Mouse (Mus musculus): ENCODE data around the gene Prmt8. TPM values are rescaled to one million over a fixed set of nuclear protein-coding genes. Genes with fewer than 3 reads are reported as not detected.

Prmt8 gene
- 1.3 and 1.7 TPM in 2 replicates for polyA plus RNA-seq (2014; fragmentation: Nextera tagmentation; extraction: Ambion mirVana)

DNA sequence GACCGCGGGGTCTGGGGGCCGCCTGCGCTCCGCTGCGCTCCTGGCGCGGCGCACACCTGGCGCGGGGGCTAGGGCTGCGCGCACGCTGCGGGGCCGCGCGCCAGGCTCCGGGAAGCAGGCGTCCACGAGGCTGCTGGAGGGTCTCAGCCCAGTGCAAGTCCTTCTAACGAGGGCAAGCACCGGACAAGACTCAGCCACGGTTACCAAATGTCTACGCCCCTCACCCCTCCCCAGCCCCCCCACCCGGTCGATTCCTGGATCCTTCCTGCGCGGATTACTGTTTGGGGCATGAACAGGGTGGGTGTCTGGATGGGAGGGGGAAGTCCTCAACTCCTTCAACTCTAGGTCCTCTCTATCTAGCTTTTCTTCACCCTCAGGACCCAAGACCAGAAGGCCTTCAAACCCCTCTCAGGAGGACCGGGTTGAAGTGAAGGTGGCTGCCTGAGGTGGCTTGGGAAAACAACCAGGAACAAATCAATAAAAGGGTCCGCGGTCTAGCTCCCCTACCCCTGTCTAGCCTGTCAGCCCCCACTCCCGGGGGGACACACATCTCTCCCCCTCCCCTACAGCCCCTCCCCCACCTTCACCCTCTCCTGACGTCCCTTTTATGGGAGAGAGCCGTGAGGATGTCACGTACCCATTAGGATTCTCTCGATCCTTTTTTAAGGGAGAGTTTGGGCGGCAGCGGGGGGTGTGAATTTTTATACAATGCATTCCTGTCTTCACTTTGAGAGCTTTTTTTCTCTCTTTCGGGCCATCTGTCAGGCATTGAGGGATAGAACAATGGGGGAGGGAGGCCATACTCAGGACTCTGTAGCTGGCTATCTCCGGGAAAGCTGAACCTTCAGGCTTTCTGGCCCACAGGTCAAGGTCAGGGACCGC, at the start of gene Prmt8:
Gene Prmt8, minus strand, starts transcription at position 198 of the 882 bp plus-strand sequence.
- H3K27ac ChIP-seq (replicated peaks; ENCODE audit: low read depth, low read length) = no peak within 1 kb of the TSS
- ATAC-seq (ENCODE audit: low read depth) (no peak), DNase-seq (ENCODE audit: low spot score) (no peak)
- H3K4me3 ChIP-seq (ENCODE audit: low read depth, low read length) = peak within 1 kb of the TSS; percentile 49
- no peaks in the 10 kb centered on the region for H3K36me3 ChIP-seq (ENCODE audit: control insufficient read depth, insufficient read depth, low read length)
- H3K27me3 ChIP-seq (replicated peaks; ENCODE audit: control insufficient read depth, insufficient read depth, low read length) = peaks cover 81% of the 10 kb centered on the region
- no peaks in the 10 kb centered on the region for H3K9me3 ChIP-seq (ENCODE audit: control insufficient read depth, low read length)
- peak within 1 kb of the TSS; percentile 95 for H3K4me2 ChIP-seq (ENCODE audit: low read depth, low read length)
- peaks cover 17% of the 10 kb centered on the region for H3K4me1 ChIP-seq (ENCODE audit: control insufficient read depth, insufficient read depth, low read length)
- peak within 1 kb of the TSS; percentile 28; the same call in 1 of the 2 replicates for H3K9ac ChIP-seq (ENCODE audit: low read depth, low read length)
- WGBS = under 1% methylated on average over 19 of the region's 42 CpGs

DNA sequence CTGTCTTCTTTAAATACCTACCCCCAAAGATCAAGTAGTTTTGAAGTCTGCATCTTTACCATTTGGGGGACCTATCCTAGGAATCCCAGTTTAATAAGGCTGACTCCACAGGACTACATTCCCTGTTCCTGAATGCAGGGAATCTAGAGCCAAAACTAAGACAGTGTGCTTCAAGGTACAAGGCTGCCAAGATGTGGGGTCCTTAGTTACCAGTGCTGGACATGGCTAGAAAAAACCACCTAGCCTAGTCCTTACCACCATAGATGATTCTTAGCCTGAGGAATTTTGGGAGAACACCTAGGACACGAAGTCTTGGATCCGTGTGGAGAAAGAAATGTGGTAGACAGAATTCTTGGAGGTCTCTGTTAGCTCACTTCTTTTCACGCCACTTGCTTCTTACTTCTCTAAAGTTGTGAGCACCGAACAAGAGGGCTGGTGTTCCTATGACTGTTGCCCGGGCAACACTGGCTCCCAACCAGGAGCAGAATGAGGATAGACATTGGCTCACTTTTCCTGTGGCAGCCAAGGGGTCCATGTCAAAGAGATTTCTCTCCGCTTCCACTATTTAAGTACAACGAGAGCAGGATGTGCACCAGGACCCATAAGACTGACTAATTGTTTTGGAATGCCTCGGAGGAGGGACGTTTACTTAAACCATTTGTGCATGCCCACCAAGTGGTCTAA, 33.9 kb upstream of the Prmt8 start:
- no peaks in the 10 kb centered on the region for H3K27me3 ChIP-seq (replicated peaks; ENCODE audit: control insufficient read depth, insufficient read depth, low read length)
- H3K4me3 ChIP-seq (ENCODE audit: low read depth, low read length) = no peak overlapping the region
- ATAC-seq (ENCODE audit: low read depth) = no peak
- no peaks in the 10 kb centered on the region for H3K9me3 ChIP-seq (ENCODE audit: control insufficient read depth, low read length)
- no peaks in the 10 kb centered on the region for H3K4me1 ChIP-seq (ENCODE audit: control insufficient read depth, insufficient read depth, low read length)
- no peak overlapping the region for H3K9ac ChIP-seq (ENCODE audit: low read depth, low read length)
- DNase-seq (ENCODE audit: low spot score) = peak; percentile 51
- 53% methylated on average over 9 of the region's 9 CpGs for WGBS
- no peak overlapping the region for H3K27ac ChIP-seq (replicated peaks; ENCODE audit: low read depth, low read length)
- H3K4me2 ChIP-seq (ENCODE audit: low read depth, low read length) = no peak overlapping the region
- H3K36me3 ChIP-seq (ENCODE audit: control insufficient read depth, insufficient read depth, low read length) = no peaks in the 10 kb centered on the region

GRCm38 (mm10) chr6:127802211-127802610, 32.9 kb upstream of the Prmt8 start:
- no peaks in the 10 kb centered on the region for H3K9me3 ChIP-seq (ENCODE audit: control insufficient read depth, low read length)
- H3K4me3 ChIP-seq (ENCODE audit: low read depth, low read length) = no peak overlapping the region
- H3K36me3 ChIP-seq (ENCODE audit: control insufficient read depth, insufficient read depth, low read length) = no peaks in the 10 kb centered on the region
- H3K9ac ChIP-seq (ENCODE audit: low read depth, low read length) = no peak overlapping the region
- 67% methylated on average over 11 of the region's 12 CpGs for WGBS
- H3K27me3 ChIP-seq (replicated peaks; ENCODE audit: control insufficient read depth, insufficient read depth, low read length) = no peaks in the 10 kb centered on the region
- H3K4me1 ChIP-seq (ENCODE audit: control insufficient read depth, insufficient read depth, low read length) = no peaks in the 10 kb centered on the region
- no peak overlapping the region for H3K27ac ChIP-seq (replicated peaks; ENCODE audit: low read depth, low read length)
- ATAC-seq (ENCODE audit: low read depth) (no peak), DNase-seq (ENCODE audit: low spot score) (no peak)
- H3K4me2 ChIP-seq (ENCODE audit: low read depth, low read length) = no peak overlapping the region

- Histone ChIP-seq H3K36me3 (ENCODE audit: control insufficient read depth, insufficient read depth, low read length) (no peaks in the 10 kb centered on the region), H3K4me3 (ENCODE audit: low read depth, low read length) (no peak overlapping the region), H3K4me1 (ENCODE audit: control insufficient read depth, insufficient read depth, low read length) (no peaks in the 10 kb centered on the region), H3K9me3 (ENCODE audit: control insufficient read depth, low read length) (no peaks in the 10 kb centered on the region), H3K27me3 (replicated peaks; ENCODE audit: control insufficient read depth, insufficient read depth, low read length) (no peaks in the 10 kb centered on the region), H3K27ac (replicated peaks; ENCODE audit: low read depth, low read length) (no peak overlapping the region), H3K9ac (ENCODE audit: low read depth, low read length) (no peak overlapping the region), H3K4me2 (ENCODE audit: low read depth, low read length) (no peak overlapping the region)
- 57% methylated on average over 13 of the region's 13 CpGs for WGBS
- DNase-seq (ENCODE audit: low spot score) (no peak), ATAC-seq (ENCODE audit: low read depth) (no peak)
Observed at GRCm38 (mm10) chr6:127790023-127790422, 20.8 kb upstream of the Prmt8 start.

DNA sequence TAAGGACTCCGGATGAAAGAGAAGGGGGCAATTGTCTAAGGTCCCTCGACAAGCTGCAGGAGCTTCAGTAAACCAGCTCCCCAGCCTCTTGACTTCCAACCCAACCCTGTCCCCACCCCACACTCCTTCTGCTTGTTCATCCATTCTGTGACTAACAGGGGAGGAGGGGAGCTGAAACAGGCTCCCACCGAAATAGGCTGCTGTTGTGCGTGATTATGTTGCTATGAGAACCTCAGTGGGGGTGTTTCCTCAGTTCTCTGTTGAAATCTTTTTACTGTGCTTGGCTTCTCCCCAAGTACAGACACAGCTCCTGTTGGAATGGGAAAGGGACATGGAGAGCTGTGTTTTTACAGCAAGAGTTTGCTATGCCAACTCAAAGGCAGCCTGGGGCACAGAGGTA, 1.5 kb upstream of the Prmt8 start:
- Histone ChIP-seq H3K4me3 (ENCODE audit: low read depth, low read length) (no peak overlapping the region), H3K4me1 (ENCODE audit: control insufficient read depth, insufficient read depth, low read length) (peaks cover 17% of the 10 kb centered on the region), H3K9ac (ENCODE audit: low read depth, low read length) (no peak overlapping the region), H3K27ac (replicated peaks; ENCODE audit: low read depth, low read length) (no peak overlapping the region), H3K27me3 (replicated peaks; ENCODE audit: control insufficient read depth, insufficient read depth, low read length) (peaks cover 71% of the 10 kb centered on the region), H3K4me2 (ENCODE audit: low read depth, low read length) (no peak overlapping the region), H3K36me3 (ENCODE audit: control insufficient read depth, insufficient read depth, low read length) (no peaks in the 10 kb centered on the region), H3K9me3 (ENCODE audit: control insufficient read depth, low read length) (no peaks in the 10 kb centered on the region)
- 42% methylated on average over 4 of the region's 4 CpGs for WGBS
- DNase-seq (ENCODE audit: low spot score) = no peak
- ATAC-seq (ENCODE audit: low read depth) = no peak

GRCm38 (mm10) chr6:127768621-127769274, 524 bp downstream of the Prmt8 start:
- Histone ChIP-seq H3K27me3 (replicated peaks; ENCODE audit: control insufficient read depth, insufficient read depth, low read length) (peaks cover 85% of the 10 kb centered on the region), H3K9me3 (ENCODE audit: control insufficient read depth, low read length) (no peaks in the 10 kb centered on the region), H3K4me2 (ENCODE audit: low read depth, low read length) (peak overlapping the region; percentile 95), H3K4me3 (ENCODE audit: low read depth, low read length) (peak overlapping the region; percentile 49), H3K9ac (ENCODE audit: low read depth, low read length) (peak overlapping the region; percentile 28; the same call in 1 of the 2 replicates), H3K27ac (replicated peaks; ENCODE audit: low read depth, low read length) (no peak overlapping the region), H3K4me1 (ENCODE audit: control insufficient read depth, insufficient read depth, low read length) (peaks cover 17% of the 10 kb centered on the region), H3K36me3 (ENCODE audit: control insufficient read depth, insufficient read depth, low read length) (no peaks in the 10 kb centered on the region)
- under 1% methylated on average over 46 of the region's 64 CpGs for WGBS
- ATAC-seq (ENCODE audit: low read depth) (no peak), DNase-seq (ENCODE audit: low spot score) (no peak)

DNA sequence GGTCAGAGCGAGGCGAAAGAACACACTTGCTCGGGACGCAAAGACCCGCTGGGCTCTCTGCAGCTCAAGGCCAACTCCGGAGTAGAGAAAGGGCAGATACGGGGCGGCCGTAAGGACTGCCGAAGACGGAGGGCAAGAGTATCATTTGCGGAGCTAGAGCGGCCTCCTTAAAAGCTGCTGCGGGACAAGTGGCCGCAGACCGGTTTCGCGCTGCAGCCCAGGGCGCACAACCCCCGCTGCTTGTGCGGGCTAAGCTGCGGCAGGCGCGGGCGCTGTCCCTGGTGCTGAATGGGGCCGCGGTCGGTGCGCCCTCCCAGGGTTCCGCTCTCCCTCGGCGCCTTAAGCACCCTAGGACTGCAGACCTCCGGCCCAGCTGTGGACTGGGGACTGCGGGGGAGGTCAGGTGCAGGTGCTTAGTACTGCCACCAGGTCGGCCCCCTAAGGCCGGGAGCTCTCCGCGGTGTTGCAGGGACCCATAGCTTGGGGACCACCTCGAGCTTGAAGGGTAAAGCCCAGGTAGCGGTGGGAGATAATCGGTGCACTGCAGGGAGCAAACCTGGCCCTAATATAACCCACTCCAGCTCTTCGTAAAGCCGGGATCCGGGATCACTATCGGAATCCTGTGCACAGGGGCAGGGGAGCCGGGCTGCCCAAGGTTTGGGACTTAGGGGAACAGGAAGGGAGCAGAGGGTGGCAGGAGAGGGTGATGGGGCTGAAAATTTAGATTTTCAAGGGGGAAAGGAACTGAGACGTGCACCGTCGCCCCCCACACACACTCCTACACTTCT, 1.4 kb downstream of the Prmt8 start:
- H3K4me3 ChIP-seq (ENCODE audit: low read depth, low read length) = peak overlapping the region; percentile 49
- ATAC-seq (ENCODE audit: low read depth) (peak; percentile 60; the same call in 1 of the 2 replicates), DNase-seq (ENCODE audit: low spot score) (peak; percentile 76)
- peak overlapping the region; percentile 95 for H3K4me2 ChIP-seq (ENCODE audit: low read depth, low read length)
- no peak overlapping the region for H3K9ac ChIP-seq (ENCODE audit: low read depth, low read length)
- H3K36me3 ChIP-seq (ENCODE audit: control insufficient read depth, insufficient read depth, low read length) = no peaks in the 10 kb centered on the region
- H3K4me1 ChIP-seq (ENCODE audit: control insufficient read depth, insufficient read depth, low read length) = peaks cover 17% of the 10 kb centered on the region
- no peak overlapping the region for H3K27ac ChIP-seq (replicated peaks; ENCODE audit: low read depth, low read length)
- peaks cover 84% of the 10 kb centered on the region for H3K27me3 ChIP-seq (replicated peaks; ENCODE audit: control insufficient read depth, insufficient read depth, low read length)
- 1% methylated on average over 29 of the region's 49 CpGs for WGBS
- no peaks in the 10 kb centered on the region for H3K9me3 ChIP-seq (ENCODE audit: control insufficient read depth, low read length)

GRCm38 (mm10) chr6:127767201-127767705, 2.0 kb downstream of the Prmt8 start:
- H3K27me3 ChIP-seq (replicated peaks; ENCODE audit: control insufficient read depth, insufficient read depth, low read length) = peaks cover 81% of the 10 kb centered on the region
- peaks cover 17% of the 10 kb centered on the region for H3K4me1 ChIP-seq (ENCODE audit: control insufficient read depth, insufficient read depth, low read length)
- no peak overlapping the region for H3K27ac ChIP-seq (replicated peaks; ENCODE audit: low read depth, low read length)
- no peak overlapping the region for H3K9ac ChIP-seq (ENCODE audit: low read depth, low read length)
- no peak for DNase-seq (ENCODE audit: low spot score)
- no peaks in the 10 kb centered on the region for H3K36me3 ChIP-seq (ENCODE audit: control insufficient read depth, insufficient read depth, low read length)
- no peak for ATAC-seq (ENCODE audit: low read depth)
- no peaks in the 10 kb centered on the region for H3K9me3 ChIP-seq (ENCODE audit: control insufficient read depth, low read length)
- WGBS = 1% methylated on average over 18 of the region's 18 CpGs
- peak overlapping the region; percentile 95 for H3K4me2 ChIP-seq (ENCODE audit: low read depth, low read length)
- peak overlapping the region; percentile 49 for H3K4me3 ChIP-seq (ENCODE audit: low read depth, low read length)
